Mouse (Mus musculus) liver, embryonic 12.5 days (tissue): ENCODE measurements around the gene Zc3h12c. TPM values are rescaled to one million over a fixed set of nuclear protein-coding genes. Genes with fewer than 3 reads are reported as not detected.
"Not testable (repeated sequence)": the region's sequence is repeated elsewhere in the genome, so short reads cannot be mapped to it uniquely, and the experiment has no call there.

Experiments used
- ATAC-seq: fragments of 200-750 bp; cut with Nextera tagmentation; 2 replicates; pipeline ENCODE4 v1.8.0; 2017; ENCODE audit warnings: moderate number of reproducible peaks, mild to moderate bottlenecking, moderate library complexity
- H3K27ac ChIP-seq: fragments of 300-500 bp; sonication (generic); 2 replicates; pipeline ENCODE4 v1.5.1; 2016; ENCODE audit warnings: mild to moderate bottlenecking
- H3K27me3 ChIP-seq: fragments of 300-500 bp; sonication (generic); replicated peaks from 2 replicates; pipeline ENCODE4 v1.6.1; 2016; ENCODE audit warnings: mild to moderate bottlenecking, moderate library complexity
- H3K36me3 ChIP-seq: fragments of 300-500 bp; sonication (generic); 2 replicates; pipeline ENCODE4 v1.6.1; 2016; ENCODE audit warnings: mild to moderate bottlenecking, moderate library complexity
- H3K4me1 ChIP-seq: fragments of 300-500 bp; sonication (generic); 2 replicates; pipeline ENCODE4 v1.6.1; 2016
- H3K4me2 ChIP-seq: fragments of 300-500 bp; sonication (generic); 2 replicates; pipeline ENCODE4 v1.6.1; 2016; ENCODE audit warnings: mild to moderate bottlenecking, moderate library complexity
- H3K4me3 ChIP-seq: fragments of 300-500 bp; sonication (generic); 2 replicates; pipeline ENCODE4 v1.5.1; 2016; ENCODE audit warnings: mild to moderate bottlenecking, moderate library complexity
- H3K9ac ChIP-seq: fragments of 300-500 bp; sonication (generic); 2 replicates; pipeline ENCODE4 v1.6.1; 2016; ENCODE audit warnings: mild to moderate bottlenecking, moderate library complexity
- H3K9me3 ChIP-seq: fragments of 300-500 bp; sonication (generic); replicated peaks from 2 replicates; pipeline ENCODE4 v1.6.1; 2016; ENCODE audit warnings: mild to moderate bottlenecking, moderate library complexity
- WGBS: fragments of 180-500 bp; shearing (Covaris S2); methylation state at CpG from one replicate; pipeline ENCODE4 v1.1.7; 2016; ENCODE audit not compliant: insufficient replicate concordance; 5-methylcytosine and 5-hydroxymethylcytosine counted together
- polyA plus RNA-seq: library from polyadenylated mRNA; unstranded; fragments of >200 nt; fragmentation: Nextera tagmentation; extraction: Ambion mirVana; gene quantifications from 2 replicates; pipeline ENCODE4 v1.2.1, GENCODE M21; 2016

The Zc3h12c gene
- polyA plus RNA-seq, 1 experiment from 2014 or later, result 0.73 TPM

DNA sequence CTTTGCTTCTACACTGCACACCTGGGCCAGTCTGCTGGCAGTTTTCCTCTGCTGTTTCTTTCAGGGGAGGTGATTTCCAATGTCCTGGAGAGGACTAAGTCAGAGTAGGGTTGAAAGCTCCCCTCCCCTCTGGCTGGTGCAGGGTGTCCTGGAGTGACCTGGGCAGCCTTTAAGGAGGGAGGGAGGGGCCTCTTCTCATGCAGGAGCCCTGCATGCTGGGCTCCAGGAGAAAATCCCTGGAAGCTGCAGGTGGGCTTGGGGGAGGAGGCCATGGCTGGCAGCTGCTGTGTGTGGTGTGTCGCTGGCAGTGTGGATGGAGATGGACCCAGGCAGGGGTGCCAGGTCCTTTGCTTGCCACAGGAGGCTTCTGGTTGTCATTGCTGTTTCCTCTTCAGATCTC is 71.0 kb downstream of the Zc3h12c start:
- 23% methylated on average over 1 of the region's 1 CpGs for whole genome bisulfite sequencing
- 0 out of 2 replicates have a peak, but pooled peaks cover 2% of the 10 kb centered on the region for H3K36me3 ChIP-seq
- H3K9me3 ChIP-seq, result no peaks in the 10 kb centered on the region
- H3K4me3 ChIP-seq, result no peak overlapping the region
- no peak overlapping the region for H3K9ac ChIP-seq
- no peak for ATAC-seq
- peaks cover 20% of the 10 kb centered on the region for H3K4me1 ChIP-seq
- no peak overlapping the region for H3K4me2 ChIP-seq
- peaks cover 5% of the 10 kb centered on the region; the same call in 1 of the 2 replicates for H3K27me3 ChIP-seq
- no peak overlapping the region for H3K27ac ChIP-seq

DNA sequence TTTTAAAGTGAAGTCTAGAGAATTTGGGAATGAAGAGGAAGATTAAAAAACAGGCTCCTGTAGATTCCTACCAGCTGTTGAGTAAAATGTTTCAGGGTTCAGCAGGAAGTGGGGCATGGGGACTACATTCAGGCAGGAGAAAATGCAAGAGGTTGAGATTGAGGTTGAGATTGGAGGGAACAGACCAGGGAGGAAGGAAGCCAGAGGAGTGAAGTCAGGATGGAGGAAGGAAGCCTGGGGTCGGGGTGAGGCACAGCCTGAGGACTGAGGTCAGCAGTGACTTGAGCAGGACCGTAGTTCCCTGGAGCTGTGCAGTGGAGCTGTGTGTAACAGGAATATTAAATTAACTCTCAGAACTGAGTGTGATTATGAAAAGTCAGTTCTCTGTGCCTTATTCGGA is 72.7 kb downstream of the Zc3h12c start:
- H3K27ac ChIP-seq, result no peak overlapping the region
- H3K4me3 ChIP-seq, result no peak overlapping the region
- peaks cover 28% of the 10 kb centered on the region for H3K4me1 ChIP-seq
- no peak for ATAC-seq
- no peak overlapping the region for H3K9ac ChIP-seq
- WGBS, result 28% methylated on average over 3 of the region's 3 CpGs
- H3K27me3 ChIP-seq, result peaks cover 5% of the 10 kb centered on the region; the same call in 1 of the 2 replicates
- no peak overlapping the region for H3K4me2 ChIP-seq
- no peaks in the 10 kb centered on the region for H3K9me3 ChIP-seq
- H3K36me3 ChIP-seq, result 0 out of 2 replicates have a peak, but pooled peaks cover 2% of the 10 kb centered on the region

DNA sequence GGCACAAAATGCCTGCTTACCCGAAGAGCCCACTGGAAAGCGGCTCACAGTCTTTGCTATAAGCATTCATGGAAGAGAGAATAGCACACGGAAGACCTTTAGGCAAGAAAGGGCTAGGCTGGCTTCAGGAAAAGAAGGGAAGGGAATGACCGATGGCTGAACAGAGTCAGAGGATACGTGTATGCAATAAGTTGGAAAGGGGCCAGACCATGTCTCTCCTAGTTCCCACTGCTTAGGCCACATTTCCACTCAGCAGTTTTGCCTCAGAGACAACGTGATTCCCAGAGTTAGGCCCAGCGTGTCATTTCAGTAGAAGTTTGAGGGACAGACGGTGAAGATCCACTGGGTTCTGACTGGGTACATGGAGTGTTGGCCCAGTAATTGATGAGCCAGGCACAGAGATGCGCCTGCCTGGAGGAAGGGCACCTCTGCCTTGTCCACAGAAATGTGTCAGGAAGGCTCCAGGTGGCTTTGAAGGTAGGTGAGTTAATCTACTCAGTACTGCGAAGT is 73.8 kb downstream of the Zc3h12c start:
- H3K4me3 ChIP-seq, result no peak overlapping the region
- no peak overlapping the region for H3K27ac ChIP-seq
- 78% methylated on average over 10 of the region's 10 CpGs for WGBS
- peaks cover 5% of the 10 kb centered on the region for H3K36me3 ChIP-seq
- ATAC-seq, result no peak
- H3K27me3 ChIP-seq, result peaks cover 5% of the 10 kb centered on the region; the same call in 1 of the 2 replicates
- peaks cover 28% of the 10 kb centered on the region for H3K4me1 ChIP-seq
- H3K9ac ChIP-seq, result no peak overlapping the region
- no peak overlapping the region for H3K4me2 ChIP-seq
- no peaks in the 10 kb centered on the region for H3K9me3 ChIP-seq

DNA sequence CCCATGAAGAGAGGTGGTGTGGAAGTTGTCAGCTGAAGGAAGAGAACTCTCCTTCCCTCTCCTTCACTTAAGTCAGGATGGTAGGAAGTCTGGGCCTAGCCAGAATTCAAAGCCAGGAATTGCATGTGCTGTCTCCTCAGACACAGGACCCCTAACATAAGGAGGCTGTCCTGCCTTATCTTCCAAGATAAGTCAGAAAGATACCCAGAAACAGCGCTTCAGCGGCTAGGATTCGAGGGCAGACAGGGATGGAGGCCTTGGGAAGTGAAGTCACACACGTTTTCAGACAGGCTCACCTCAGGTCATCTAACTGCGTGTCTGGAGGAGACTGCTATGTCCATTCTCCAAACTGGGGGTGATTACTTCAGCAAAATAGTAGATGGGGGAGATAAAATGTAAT is 74.4 kb downstream of the Zc3h12c start:
- no peaks in the 10 kb centered on the region for H3K9me3 ChIP-seq
- no peak for ATAC-seq
- peaks cover 5% of the 10 kb centered on the region; the same call in 1 of the 2 replicates for H3K27me3 ChIP-seq
- no peak overlapping the region for H3K9ac ChIP-seq
- WGBS, result 39% methylated on average over 5 of the region's 5 CpGs
- H3K4me3 ChIP-seq, result no peak overlapping the region
- H3K27ac ChIP-seq, result no peak overlapping the region
- peaks cover 7% of the 10 kb centered on the region for H3K36me3 ChIP-seq
- H3K4me1 ChIP-seq, result peaks cover 28% of the 10 kb centered on the region
- no peak overlapping the region for H3K4me2 ChIP-seq

DNA sequence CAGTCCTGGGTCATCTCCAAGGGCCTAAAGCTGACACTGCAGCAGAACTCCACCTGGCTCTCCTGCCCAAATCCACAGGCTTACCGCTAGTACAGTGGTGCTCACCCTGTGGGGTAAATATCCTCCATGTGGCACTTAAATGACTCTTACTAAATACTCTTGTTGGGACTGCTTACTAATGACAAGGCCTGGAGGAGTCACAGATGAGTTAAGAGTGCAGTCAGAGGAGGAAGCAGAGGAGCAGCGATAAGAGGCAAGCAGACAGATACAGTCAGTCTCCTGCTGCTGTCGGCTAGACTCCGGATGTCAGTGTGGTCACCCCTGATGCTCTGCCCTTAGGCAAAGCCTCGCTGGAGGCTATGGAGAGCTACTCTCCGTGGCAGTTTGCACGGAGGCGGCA is 75.3 kb downstream of the Zc3h12c start:
- ATAC-seq, result peak; percentile 68
- no peak overlapping the region for H3K9ac ChIP-seq
- no peak overlapping the region for H3K4me3 ChIP-seq
- H3K4me2 ChIP-seq, result no peak overlapping the region
- WGBS, result 22% methylated on average over 8 of the region's 8 CpGs
- peak overlapping the region; percentile 11; the same call in 1 of the 2 replicates for H3K27ac ChIP-seq
- peaks cover 28% of the 10 kb centered on the region for H3K4me1 ChIP-seq
- H3K9me3 ChIP-seq, result no peaks in the 10 kb centered on the region
- H3K27me3 ChIP-seq, result peaks cover 5% of the 10 kb centered on the region; the same call in 1 of the 2 replicates
- H3K36me3 ChIP-seq, result peaks cover 14% of the 10 kb centered on the region

DNA sequence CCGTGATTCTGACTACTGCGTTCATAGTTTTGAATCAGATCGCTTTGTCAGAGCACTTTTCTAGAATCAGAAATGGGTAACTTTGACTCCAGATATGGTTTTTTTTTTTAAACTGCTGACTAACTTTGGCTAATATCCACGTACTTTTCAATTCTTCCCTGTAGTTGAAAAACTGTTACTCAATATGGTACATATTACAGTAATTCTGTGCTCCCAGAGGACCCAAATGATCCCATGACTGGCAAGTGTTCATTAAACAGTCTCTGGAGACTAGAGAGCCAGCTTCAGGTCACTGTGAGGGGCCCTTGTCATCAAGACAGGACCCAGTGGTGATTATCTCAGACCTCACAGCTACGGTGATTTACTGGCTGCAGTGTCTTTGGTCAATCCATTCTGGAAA is 76.1 kb downstream of the Zc3h12c start:
- H3K4me3 ChIP-seq, result no peak overlapping the region
- H3K4me2 ChIP-seq, result no peak overlapping the region
- no peak overlapping the region for H3K9ac ChIP-seq
- peaks cover 2% of the 10 kb centered on the region; the same call in 1 of the 2 replicates for H3K27me3 ChIP-seq
- WGBS, result 65% methylated on average over 5 of the region's 5 CpGs
- peaks cover 28% of the 10 kb centered on the region for H3K4me1 ChIP-seq
- ATAC-seq, result no peak
- H3K27ac ChIP-seq, result no peak overlapping the region
- H3K36me3 ChIP-seq, result peaks cover 22% of the 10 kb centered on the region
- no peaks in the 10 kb centered on the region for H3K9me3 ChIP-seq

DNA sequence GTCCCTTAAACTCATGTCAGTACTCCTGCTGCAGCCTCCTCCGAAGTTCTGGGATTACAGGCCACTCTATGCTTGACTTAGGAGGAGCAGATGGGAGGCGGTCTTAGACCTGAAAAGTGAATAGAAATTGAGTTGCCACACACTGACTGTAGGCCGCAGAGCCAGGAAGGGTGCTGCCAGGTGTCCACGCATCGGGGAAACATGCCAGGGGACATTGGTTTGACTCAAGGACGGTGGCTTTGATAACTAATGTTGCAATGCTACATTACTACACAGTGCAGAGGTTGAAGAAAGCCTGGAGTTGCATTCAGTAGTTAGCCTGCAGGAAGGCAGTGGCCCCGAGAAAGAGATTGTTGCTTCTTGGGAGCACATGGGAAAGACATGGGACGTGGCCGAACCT is 76.6 kb downstream of the Zc3h12c start:
- H3K4me3 ChIP-seq, result no peak overlapping the region
- H3K4me2 ChIP-seq, result no peak overlapping the region
- no peaks in the 10 kb centered on the region for H3K27me3 ChIP-seq
- peaks cover 28% of the 10 kb centered on the region for H3K36me3 ChIP-seq
- no peak overlapping the region for H3K27ac ChIP-seq
- WGBS, result 73% methylated on average over 9 of the region's 9 CpGs
- no peaks in the 10 kb centered on the region for H3K9me3 ChIP-seq
- no peak for ATAC-seq
- peaks cover 28% of the 10 kb centered on the region for H3K4me1 ChIP-seq
- H3K9ac ChIP-seq, result no peak overlapping the region

DNA sequence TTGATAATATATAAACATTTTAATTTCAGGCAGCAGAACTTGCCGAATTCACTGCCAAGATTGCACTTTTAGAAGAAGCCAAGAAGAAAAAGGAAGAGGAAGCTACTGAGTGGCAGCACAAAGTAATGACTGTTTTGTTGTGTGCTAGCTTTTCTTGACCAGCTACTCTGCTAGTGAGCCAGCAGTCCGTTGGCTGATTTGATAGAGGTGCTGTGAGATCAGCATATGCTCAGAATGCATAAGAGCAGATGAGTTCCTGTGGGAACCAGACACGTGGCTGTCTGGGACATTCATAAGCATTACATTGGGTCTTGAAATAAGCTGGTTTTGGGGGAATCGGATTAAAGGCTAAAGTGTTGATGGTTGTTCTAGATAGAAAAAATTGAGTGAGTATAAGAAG is 86.0 kb downstream of the Zc3h12c start:
- Histone ChIP-seq H3K4me3 (no peak overlapping the region), H3K27me3 (no peaks in the 10 kb centered on the region), H3K4me2 (no peak overlapping the region), H3K9ac (no peak overlapping the region), H3K36me3 (peaks cover 85% of the 10 kb centered on the region), H3K27ac (no peak overlapping the region), H3K9me3 (no peaks in the 10 kb centered on the region), H3K4me1 (no peaks in the 10 kb centered on the region)
- no peak for ATAC-seq
- 73% methylated on average over 4 of the region's 4 CpGs for WGBS

DNA sequence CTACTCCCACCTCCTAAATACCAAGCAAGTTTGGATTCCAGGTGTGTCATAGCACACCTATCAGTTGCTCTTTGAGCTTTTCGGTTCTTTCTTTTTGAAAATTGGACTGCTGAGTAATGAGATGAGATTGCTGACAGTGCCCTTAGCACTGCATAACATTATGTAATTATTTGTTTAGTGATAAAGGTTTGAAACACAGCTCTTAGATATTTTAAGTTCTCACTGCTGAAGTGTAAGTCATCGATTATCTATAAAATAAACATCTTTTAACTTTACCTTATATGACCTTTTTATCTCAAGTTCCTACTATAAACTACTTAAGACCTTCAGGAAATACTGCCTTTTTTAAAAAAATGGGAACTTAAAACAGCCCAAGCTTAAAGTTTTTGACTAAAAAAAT is 86.4 kb downstream of the Zc3h12c start:
- Histone ChIP-seq H3K4me1 (no peaks in the 10 kb centered on the region), H3K4me2 (no peak overlapping the region), H3K27ac (no peak overlapping the region), H3K9me3 (no peaks in the 10 kb centered on the region), H3K9ac (no peak overlapping the region), H3K27me3 (no peaks in the 10 kb centered on the region), H3K36me3 (peaks cover 85% of the 10 kb centered on the region), H3K4me3 (no peak overlapping the region)
- no peak for ATAC-seq
- WGBS, result 74% methylated on average over 2 of the region's 2 CpGs

DNA sequence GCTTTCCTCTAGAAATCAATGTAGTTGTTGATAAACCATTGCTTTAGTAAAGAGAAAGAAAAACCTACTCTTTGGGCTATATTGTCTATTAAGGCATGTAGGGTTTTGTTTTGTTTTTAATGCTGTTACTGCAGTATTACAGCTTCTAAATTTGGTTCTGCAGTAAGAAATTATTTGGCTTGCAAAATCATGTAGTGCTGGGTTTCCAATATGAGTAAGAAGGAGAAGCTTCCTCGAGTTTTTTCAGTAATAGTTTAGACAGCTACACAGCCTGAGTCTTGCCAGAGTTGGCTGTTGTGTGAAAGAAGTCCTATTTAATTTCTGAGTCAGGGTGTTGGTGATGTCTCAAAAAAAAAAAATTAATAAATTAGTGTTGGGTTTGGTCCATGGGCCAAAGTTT is 90.7 kb downstream of the Zc3h12c start:
- Histone ChIP-seq H3K4me2 (no peak overlapping the region), H3K27ac (no peak overlapping the region), H3K9me3 (no peaks in the 10 kb centered on the region), H3K4me1 (no peaks in the 10 kb centered on the region), H3K9ac (no peak overlapping the region), H3K4me3 (no peak overlapping the region), H3K36me3 (peaks cover 88% of the 10 kb centered on the region), H3K27me3 (no peaks in the 10 kb centered on the region)
- ATAC-seq, result no peak
- 70% methylated on average over 1 of the region's 1 CpGs for WGBS

DNA sequence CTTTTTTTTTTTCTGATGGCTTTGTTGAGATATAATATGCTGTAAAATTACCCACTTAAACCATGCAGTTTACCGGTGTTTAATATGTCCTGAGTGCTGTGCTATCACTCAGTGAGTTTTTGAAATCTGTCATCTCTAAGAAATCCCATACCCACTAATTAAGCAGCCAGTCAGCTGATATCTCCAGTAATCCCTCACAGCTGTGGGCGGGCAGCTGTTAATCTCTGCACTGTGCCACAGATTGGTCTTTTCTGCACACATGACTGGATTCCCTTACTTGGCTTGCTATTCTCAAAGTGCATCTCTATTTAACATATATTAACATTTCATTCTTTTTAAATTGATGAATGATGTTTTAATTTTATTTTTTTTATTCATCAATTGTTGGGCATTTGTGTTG is 92.3 kb downstream of the Zc3h12c start:
- ATAC-seq, result no peak
- Histone ChIP-seq H3K4me2 (no peak overlapping the region), H3K9ac (no peak overlapping the region), H3K27ac (no peak overlapping the region), H3K27me3 (no peaks in the 10 kb centered on the region), H3K4me3 (no peak overlapping the region), H3K4me1 (no peaks in the 10 kb centered on the region), H3K36me3 (peaks cover 88% of the 10 kb centered on the region), H3K9me3 (no peaks in the 10 kb centered on the region)
- 78% methylated on average over 2 of the region's 2 CpGs for WGBS

DNA sequence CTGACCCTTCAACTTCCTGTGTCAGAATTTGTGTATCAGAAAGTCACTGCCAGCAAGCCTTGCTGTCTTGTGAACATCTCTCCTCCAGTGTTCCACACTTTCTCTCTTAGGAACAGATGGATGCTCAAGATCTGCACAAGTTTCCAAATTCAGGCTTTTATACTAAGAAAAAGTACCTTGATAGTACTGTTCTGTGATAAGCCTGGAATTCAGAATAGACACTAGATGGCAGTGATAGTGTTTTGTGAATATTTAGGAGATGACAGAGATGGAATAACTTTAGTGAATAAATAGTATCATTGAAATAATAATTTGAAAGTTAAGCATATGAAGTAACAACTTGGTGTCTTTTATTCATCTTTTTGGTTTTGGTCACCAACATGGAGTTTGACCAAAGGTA is 96.2 kb downstream of the Zc3h12c start:
- Histone ChIP-seq H3K36me3 (peaks cover 86% of the 10 kb centered on the region), H3K9me3 (no peaks in the 10 kb centered on the region), H3K4me2 (no peak overlapping the region), H3K4me3 (no peak overlapping the region), H3K27ac (no peak overlapping the region), H3K9ac (no peak overlapping the region), H3K27me3 (no peaks in the 10 kb centered on the region), H3K4me1 (no peaks in the 10 kb centered on the region)
- no peak for ATAC-seq

DNA sequence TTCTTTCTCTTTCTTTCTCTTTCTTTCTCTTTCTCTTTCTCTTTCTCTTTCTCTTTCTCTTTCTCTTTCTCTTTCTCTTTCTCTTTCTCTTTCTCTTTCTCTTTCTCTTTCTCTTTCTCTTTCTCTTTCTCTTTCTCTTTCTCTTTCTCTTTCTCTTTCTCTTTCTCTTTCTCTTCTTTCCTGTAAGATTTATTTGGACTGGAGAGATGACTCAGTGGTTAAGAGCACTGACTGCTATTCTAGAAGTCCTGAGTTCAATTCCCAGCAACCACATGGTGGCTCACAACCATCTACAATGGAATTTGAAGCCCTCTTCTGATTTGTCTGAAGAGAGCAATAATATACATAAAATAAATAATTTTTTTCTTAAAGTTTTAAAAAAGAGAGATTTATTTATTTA is 97.0 kb downstream of the Zc3h12c start:
- not testable (repeated sequence) for H3K27ac ChIP-seq, H3K27me3 ChIP-seq, H3K4me2 ChIP-seq, H3K9me3 ChIP-seq, H3K4me1 ChIP-seq, H3K9ac ChIP-seq, H3K4me3 ChIP-seq, ATAC-seq
- H3K36me3 ChIP-seq, result peaks cover 86% of the 10 kb centered on the region
